Mouse (Mus musculus) WW6 (cell line): ENCODE data around the gene Hfe.
"Not testable (repeated sequence)": the region's sequence is repeated elsewhere in the genome, so short reads cannot be mapped to it uniquely, and the experiment has no call there.

Source experiments
- DNase-seq: peaks from one replicate; pipeline ENCODE4 v3.0.0-alpha.2; 2013; ENCODE audit warnings: low read depth, low spot score

Gene Hfe

GRCm38 (mm10) chr13:23716261-23717042 is 5.8 kb upstream of the Hfe start:
- DNase-seq: no peak

GRCm38 (mm10) chr13:23709714-23710373 is 810 bp downstream of the Hfe start:
- no peak for DNase-seq

DNA sequence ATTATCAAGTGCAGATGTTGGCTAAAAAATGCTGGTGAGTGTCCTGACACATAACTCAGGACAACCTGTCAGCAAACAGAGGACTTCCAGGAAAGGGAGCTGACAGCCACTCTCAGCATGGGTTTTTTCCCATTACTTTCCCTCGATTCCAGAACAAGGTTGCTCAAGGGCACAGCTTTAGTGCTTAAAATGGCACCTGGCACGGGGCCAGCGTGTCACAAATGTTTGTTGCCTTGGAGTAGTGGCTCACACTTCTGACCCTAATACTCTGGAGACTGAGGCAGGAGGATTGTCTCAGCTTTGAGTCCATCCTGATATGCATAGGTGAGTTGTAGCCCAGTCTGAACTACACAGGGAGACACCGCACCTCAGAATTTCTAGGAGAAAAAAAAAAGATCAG is 2.0 kb downstream of the Hfe start:
- DNase-seq: no peak

GRCm38 (mm10) chr13:23708041-23708440 is 2.6 kb downstream of the Hfe start:
- DNase-seq: no peak

- DNase-seq: no peak
These were observed 3.9 kb downstream of the Hfe start for GRCm38 (mm10) chr13:23706771-23707170.

DNA sequence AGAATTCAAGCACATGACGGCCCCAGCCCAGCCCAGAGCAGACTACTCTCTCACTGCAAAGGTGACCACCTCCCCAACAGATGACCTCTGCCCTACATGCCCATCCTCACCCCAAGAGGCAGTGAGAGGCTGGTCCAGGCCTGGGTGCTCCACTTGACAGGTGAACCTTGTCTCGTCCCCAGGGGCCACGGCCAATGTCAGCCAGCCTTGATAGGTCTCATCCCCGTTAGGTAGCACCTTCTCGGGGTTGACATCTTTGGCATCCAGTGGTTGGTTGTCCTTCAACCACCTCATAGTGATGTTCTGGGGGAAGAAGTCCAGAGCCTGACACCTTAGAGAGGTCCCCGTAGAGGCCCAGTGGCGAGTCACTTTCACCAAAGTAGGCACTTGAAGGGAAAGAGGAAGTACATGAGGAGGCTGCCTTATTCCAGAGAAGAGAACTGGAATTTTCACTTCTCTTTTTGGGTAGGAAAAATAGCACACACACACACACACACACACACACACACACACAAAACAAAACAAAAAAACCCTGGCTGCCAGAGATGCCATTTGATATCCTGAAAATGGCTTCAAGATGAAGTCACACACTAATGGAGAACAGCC is 4.8 kb downstream of the Hfe start:
- DNase-seq: no peak

DNA sequence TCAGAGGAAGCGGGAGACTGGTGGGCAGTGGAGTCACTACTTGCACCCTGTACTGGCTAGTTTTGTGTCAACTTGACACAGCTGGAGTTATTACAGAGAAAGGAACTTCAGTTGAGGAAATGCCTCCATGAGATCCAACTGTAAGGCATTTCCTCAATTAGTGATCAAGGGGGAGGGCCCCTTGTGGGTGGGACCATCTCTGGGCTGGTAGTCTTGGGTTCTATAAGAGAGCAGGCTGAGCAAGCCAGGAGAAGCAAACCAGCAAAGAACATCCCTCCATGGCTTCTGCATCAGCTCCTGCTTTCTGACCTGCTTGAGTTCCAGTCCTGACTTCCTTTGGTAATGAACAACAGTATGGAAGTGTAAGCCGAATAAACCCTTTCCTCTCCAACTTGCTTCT is 7.9 kb downstream of the Hfe start:
- DNase-seq: not testable (repeated sequence)

GRCm38 (mm10) chr13:23702220-23702619 is 8.4 kb downstream of the Hfe start:
- DNase-seq: no peak

GRCm38 (mm10) chr13:23700786-23701520 is 9.7 kb downstream of the Hfe start:
- peak; percentile 63 for DNase-seq

DNA sequence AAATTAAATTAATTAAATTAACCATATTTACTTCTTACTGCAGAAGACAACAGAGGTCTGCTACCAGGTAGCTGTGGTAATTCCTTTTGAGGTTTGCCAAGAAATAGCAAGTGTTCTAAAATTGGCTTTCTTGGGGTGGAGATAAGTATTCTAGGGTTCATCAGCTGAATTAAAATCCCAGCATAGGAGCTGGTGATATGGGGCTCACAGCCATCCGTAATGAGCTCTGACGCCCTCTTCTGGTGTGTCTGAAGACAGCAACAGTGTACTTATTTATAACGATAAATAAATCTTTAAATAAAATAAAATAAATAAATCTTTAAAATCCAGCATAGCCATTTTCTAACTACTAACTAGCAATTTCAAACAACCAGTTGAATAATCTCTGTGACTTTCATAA is 10.9 kb downstream of the Hfe start:
- DNase-seq: no peak

- DNase-seq: no peak
These were observed 11.7 kb downstream of the Hfe start for GRCm38 (mm10) chr13:23698996-23699395.

DNA sequence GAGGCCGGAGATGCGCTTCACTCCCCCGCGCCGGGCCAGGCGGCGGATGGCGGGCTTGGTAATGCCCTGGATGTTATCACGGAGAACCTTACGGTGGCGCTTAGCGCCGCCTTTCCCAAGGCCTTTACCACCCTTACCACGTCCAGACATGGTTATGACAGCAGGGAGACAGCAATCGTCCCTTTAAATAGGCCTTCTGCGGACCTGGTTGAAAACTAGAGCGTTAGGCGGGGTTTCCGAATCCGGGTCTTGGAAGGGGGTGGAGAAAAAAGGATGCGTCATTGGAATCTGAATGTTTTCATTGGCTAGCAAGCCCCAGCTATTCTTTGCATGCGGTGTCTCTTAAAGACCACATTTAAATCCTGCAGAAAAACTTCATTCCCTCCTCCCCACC is 12.4 kb downstream of the Hfe start, which contains the start of gene Hist1h4c:
Hist1h4c (minus strand) TSS at position 155 of the 394 bp plus-strand sequence.
- DNase-seq: peak; percentile 85

DNA sequence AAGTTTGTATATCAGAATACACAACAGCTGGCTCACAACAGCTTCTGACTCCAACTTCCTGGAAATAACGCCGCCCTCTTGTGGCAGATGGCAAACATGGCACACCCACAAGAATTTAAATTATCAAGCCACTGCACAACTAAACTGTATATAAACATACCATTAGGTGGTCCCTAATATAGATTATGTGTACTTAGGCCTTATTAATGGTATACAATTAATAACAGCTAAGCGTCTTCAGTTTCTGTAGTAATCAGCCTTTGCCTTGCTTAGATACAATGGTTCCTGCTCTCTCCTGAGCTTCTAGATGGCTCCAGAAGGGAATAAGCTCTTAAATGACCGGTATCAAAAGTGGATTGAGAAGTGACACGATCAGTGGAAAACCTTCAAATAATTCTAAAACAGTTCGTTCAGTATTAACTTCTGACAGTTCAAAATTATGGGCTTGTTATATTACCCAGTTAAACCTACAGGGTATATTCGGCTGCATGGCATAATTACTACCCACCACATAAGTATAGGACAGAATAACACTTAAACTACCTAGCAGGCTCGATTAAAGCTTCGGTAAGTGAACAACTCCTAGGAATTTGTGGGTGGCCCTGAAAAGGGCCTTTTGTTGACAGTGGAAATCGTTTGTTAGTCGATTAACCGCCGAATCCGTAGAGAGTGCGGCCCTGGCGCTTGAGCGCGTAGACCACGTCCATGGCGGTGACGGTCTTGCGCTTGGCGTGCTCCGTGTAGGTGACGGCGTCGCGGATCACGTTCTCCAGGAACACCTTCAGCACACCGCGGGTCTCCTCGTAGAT is 13.0 kb downstream of the Hfe start:
- DNase-seq: peak; percentile 40

DNA sequence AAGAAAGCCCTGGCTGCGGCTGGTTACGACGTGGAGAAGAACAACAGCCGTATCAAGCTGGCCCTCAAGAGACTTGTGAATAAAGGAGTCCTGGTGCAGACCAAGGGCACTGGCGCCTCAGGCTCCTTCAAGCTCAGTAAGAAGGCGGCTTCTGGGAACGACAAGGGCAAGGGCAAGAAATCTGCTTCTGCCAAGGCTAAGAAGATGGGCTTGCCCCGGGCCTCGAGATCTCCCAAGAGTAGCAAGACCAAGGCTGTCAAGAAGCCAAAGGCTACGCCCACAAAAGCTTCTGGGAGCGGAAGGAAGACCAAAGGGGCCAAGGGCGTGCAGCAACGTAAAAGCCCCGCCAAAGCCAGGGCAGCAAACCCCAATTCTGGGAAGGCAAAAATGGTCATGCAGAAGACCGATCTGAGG is 14.6 kb downstream of the Hfe start:
- DNase-seq: no peak

DNA sequence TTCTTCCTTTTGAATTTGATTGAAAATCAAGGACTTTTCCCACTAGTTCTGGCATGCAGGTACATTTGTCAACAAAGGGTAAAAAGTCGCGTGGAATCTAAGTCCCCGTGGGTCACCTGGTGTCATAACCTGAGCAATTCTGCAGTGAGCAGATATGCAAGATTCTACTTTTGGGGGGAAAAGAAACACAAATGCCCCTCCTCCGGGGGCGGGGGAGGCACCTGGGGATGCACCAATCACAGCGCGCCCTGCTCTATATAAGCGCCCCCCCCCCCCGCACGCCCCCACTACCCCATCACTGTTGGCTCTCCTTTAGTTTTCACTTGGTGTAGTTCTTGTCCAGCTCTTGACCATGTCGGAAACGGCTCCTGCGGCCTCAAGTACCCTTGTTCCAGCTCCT is 15.1 kb downstream of the Hfe start, which contains the start of gene Hist1h1t:
Hist1h1t (plus strand) TSS at position 301 of the 400 bp plus-strand sequence.
- DNase-seq: no peak

GRCm38 (mm10) chr13:23694956-23695355 is 15.7 kb downstream of the Hfe start:
- no peak for DNase-seq

GRCm38 (mm10) chr13:23693856-23694440 is 16.7 kb downstream of the Hfe start:
- DNase-seq: no peak

DNA sequence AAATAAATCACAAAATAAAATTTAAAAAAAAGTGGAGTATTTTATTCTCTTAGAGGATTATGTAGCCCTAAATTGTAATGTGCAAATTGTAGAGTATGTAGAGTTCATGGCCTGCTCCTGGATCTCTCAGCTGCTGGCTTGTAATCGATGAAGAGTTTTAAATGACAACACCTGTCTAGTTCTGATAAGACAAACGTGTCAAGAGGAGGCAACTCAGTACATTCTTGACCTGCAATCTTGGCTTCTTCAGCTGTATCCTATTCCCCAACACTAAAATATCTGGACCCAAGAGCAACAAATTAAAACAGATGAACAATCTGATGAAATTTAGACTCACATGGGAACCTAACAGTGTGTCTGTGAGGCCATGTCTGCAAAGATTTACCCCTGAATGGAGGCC is 21.2 kb downstream of the Hfe start:
- no peak for DNase-seq

GRCm38 (mm10) chr13:23688956-23689355 is 21.7 kb downstream of the Hfe start:
- DNase-seq: no peak

GRCm38 (mm10) chr13:23687907-23688306 is 22.7 kb downstream of the Hfe start:
- DNase-seq: no peak

- no peak for DNase-seq
These were observed 23.5 kb downstream of the Hfe start for GRCm38 (mm10) chr13:23687181-23687580.
